Mouse (Mus musculus) erythroblast, adult 5-6 weeks (primary cell): ENCODE results near the gene Camta1. TPM values are rescaled to one million over a fixed set of nuclear protein-coding genes. Genes with fewer than 3 reads are reported as not detected.

Experiments used
- ATAC-seq: replicated peaks from 2 replicates; pipeline ENCODE4 v1.8.0; 2016; ENCODE audit warnings: moderate number of reproducible peaks, mild to moderate bottlenecking, moderate TSS enrichment, inconsistent platforms; ENCODE audit not compliant: poor library complexity, low FRiP score, severe bottlenecking
- total RNA-seq, 2 experiments: library from RNA; stranded (forward) in 1 of 2; stranded (reverse) in 1 of 2; fragments of 150-400 nt in 1 of 2; fragments of 200-764, 138-1000 nt in 1 of 2; gene quantifications; 2 replicates each; pipeline versions ENCODE4 v1.2.3 to v1.2.4; 2015 to 2017; ENCODE audit warnings: low replicate concordance in 2 of 2

The Camta1 gene
- total RNA-seq, 2 experiments from 2014 or later = 11.7 to 25.7 TPM

DNA sequence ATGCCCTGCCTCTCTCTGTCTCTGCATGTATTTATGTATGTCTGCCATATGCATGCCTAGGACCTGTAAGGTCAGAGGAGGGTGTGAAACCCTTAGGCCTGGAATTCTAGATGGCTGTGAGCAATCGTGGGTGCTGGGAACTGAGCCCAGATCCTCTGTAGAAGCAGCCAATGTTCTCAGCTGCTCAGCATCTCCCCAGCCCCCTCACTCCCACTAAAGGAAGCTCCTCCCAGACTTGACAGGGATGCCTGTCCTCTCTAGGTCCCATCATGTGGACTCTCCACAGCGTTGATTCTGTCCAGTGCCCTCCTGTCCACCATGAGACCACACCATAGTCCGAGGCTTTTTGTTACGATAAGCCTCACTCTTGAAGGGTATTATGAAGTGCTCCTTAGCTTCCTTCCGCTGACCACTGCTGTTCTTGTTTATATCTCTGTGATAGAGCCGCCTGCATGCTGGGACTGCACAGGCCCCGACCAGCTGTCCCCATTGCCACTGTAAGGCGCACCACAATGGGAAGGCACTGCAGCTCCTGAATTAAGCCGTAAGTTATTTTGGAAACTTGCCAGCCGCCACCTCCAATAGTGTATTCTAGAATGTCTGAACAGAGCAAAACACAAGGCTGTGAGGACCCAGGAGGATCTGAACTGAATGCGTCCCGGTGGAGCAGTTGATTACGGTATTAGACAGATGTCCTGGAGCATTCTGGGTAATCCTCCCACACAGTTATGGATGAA lies 905.1 kb downstream of the Camta1 start:
- no peak for ATAC-seq

DNA sequence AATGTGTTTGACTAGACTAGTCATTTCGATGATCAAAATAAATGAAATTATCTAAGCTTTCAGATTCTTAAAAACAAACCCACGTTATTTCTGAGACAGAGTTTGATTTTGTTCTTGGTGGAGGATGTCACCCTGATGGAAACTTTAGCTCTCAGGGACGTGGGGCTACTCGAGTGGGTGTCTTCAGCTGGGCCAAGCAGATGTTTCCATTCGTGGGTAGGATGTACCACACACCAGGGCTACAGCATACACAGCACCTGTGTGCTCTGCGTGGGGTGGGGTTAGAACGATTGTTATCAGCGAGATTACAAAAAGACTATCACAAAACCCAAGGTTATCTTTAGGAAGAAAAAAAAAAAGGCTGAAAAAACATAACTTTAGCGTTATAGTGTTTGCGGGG lies 910.7 kb downstream of the Camta1 start:
- no peak for ATAC-seq

DNA sequence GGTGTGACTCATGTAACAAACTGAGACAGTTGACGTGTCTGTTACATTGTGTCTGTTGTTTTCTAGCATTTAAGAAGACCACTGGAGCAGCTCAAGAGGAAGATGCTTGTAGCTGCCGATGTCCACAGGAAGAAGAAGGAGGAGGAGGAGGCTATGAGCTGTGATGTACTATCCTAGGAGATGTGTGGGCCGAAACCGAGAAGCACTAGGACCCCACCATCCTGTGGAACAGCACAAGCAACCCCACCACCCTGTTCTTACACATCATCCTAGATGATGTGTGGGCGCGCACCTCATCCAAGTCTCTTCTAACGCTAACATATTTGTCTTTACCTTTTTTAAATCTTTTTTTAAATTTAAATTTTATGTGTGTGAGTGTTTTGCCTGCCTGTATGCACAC lies 917.0 kb downstream of the Camta1 start:
- ATAC-seq = no peak

DNA sequence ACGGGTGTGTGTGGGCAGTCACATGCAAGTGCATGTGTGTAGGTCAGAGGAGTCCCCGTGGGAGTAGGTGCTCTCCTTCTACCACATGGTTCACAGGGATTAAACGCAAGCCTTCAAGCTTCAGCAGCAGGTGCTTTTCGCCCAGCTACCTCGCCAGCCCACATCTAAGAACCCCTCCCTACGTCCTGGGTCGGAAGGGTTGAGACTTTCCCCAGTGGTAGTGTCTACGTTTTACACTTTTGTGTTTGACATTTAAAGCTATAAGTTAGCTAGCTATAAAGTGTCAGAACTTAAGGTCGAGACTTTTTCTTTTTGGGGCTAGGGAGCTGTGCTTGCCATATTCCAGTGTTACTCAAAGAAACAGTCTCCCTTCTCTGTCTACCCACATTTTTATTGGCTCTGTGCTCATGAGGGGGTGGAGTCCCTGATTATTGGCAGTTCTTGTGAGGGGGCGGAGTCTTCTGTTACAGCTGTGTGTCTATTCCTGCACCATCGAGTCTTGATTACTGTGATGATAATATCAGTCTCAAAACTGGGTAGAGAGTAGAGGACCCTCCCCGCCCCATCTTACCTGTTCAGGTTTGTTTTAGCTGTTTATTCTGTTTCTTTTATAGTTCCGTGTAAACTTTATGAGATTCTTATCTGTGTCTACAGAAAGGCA lies 921.6 kb downstream of the Camta1 start:
- ATAC-seq = no peak

DNA sequence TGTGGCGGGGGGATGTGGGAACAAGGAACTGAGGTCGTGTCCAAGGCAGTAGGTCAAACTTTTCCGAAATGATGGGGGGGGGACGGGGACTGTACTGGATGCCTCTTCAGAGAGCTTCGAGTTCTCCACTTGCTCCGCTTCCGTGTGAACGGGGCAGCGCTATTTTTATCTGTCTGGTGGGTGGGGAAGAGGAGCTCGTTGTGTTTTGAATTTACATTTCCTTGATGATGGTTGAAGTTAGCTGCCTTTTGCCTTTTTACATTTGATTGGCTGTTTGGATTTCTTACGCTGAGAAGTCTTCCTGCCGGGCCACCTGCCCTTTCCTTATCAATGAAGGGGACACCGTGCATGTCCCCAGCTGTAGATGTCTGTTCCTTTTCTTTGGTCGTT lies 923.6 kb downstream of the Camta1 start:
- ATAC-seq = no peak

DNA sequence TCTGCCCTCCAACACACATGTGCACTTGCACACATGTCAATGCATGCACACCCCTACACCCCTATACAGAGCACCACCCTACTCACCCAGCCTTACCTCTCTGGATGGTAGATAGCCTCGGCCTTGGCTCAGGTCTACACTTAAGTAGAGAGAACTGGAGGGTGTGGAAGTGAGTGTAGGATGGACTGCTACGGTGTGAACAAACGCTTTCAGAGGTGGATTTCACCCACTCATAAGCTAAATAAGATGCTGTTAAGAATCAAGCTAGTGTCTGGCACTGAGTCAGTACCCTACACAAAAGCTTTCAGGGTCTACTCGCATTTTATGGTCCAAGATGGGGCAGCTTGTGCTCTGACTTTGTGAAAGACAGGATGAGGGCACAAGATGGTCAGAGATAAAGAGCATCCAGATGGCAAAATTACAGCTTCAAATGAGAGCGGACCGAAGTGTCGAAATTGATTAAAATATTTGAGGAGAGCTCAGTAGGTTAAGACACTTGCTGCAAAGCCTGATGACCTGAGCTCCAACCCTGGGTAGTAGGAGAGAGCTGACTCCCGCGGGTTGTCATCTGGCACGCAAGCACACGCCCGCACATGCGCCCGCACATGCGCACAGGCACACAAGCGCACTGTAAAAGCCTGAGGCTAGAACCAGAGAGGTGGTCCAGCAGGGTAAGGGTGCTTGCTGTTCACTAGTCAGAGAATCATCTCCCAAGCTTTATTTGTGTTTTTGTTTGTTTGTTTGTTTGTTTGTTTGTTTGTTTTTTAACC lies 924.2 kb downstream of the Camta1 start:
- no peak for ATAC-seq

DNA sequence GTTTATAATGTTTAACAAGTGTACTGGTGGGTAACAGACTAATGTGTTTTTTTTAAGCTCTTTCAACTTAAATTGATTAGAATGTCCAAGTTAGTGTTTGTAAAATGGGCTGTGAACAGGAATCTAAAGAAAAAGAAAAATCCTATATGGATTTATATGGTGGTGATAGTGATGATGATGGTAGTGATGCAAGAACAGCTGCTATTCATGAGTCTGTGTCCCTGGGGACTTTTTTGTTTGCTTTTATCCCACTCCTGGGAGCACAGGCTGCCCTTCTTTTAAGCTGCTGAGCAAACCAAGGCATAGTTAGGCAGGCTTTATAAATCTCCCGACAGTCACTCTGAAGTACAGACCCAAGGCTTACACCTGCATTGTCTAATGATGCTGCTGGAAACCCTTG lies 928.2 kb downstream of the Camta1 start:
- ATAC-seq = no peak

DNA sequence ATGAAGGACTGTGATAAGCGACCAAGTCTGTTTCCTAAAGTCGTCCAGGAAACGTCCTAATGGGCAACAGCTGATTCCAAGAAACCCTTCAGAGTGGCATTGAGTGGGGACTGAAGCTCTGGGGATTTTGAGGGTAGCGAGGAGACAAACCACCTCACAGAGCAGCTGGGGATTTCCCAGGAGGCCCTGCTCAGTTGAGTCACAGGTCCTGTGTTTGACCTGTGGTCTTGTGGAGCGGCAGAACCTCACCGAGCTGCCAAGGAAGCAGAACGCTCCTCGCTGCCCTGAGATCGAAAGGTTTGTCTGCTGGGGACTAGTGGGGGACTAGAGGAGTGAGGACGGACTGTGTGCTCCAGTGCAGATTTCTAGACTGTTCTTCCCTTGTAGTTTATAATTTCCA lies 933.9 kb downstream of the Camta1 start:
- ATAC-seq = no peak

DNA sequence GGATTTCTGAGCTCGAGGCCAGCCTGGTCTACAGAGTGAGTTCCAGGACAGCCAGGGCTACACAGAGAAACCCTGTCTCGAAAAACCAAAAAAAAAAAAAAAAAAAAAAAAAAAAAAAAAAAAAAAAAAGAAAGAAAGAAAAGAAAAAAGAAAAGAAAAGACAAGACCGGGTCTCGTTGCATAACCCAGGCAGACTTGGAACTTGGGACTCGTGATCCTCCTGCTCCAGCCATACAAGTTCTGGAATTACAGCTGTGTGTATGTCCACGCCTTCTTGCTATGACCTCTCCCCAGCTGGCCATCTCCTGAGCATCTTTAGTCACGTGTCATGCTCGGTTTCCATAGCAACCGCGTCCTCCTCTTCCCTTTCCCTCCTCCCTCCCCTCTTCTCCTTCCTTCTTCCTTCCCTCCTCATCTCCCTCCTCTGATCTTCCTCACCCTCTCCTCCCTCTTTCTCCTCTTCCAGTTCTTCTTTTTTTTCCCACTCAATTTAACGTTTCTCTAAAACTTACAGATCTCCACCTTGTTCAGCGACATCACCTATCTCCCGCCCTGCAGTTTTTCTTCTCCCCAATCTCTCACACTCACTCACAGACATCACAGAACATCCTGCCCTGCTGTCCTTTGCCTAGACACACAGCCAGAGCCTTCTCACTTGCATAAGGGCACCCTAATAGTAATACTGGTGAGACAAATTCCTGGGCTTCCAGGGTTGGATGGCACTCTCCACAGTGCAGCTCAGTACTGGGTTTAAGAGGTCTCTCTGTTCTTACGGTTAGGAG lies 934.6 kb downstream of the Camta1 start:
- no peak for ATAC-seq

DNA sequence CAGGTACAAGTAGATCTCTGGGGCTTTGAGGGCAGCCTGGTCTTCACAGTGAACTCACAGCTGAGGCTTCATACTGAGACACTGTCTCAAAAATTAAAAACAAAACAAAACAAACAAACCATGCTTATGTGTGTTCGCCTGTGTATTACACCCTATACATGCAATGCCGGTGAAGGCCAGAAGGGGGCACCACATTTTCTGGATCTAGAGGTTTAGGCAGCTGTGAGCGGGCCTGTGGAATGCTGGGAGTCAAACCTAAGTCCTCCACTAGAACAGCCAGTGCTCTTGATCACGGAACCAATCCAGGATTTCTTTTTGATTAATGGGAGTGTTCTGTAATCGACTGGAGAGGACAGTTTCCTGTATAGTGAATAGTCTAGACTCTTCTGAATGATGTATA lies 935.8 kb downstream of the Camta1 start:
- ATAC-seq = peak; percentile 60

DNA sequence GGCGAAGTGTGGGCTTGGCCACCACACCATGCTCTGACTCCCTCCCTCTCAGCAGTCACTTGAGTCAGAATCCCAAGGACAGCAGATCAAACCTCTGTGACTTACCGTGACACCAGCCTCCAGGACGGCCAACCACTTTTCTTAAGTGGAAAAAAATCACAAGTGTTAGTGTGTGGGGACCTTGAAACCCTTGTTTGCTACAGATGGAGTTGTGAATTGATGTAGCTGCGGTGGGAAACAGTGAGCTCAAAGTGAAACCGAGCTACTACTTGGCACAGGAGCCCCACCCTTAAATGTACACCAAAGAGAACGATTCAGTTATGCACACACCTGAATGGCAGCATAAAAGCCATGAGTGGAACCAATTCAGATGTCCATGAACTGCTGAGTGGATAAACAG lies 936.7 kb downstream of the Camta1 start:
- ATAC-seq = no peak

DNA sequence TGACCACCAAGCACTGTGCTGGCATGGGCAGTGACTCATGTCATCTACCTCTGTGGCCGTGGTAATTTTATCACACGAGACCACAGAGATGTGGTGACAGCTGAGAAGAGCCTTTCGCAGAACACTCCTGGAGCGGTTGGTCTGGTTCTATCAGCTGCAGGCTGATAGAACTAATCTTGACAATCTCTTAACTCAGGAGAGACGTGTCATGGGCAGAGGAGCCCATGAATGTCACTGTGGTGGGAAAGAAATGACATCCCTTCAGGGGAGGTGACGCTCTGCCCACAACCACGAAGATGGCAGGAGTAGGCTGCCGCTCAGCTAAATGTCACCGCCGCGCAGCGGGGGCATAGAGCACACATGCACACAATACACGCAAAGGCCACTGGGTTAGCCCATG lies 937.4 kb downstream of the Camta1 start:
- no peak for ATAC-seq

DNA sequence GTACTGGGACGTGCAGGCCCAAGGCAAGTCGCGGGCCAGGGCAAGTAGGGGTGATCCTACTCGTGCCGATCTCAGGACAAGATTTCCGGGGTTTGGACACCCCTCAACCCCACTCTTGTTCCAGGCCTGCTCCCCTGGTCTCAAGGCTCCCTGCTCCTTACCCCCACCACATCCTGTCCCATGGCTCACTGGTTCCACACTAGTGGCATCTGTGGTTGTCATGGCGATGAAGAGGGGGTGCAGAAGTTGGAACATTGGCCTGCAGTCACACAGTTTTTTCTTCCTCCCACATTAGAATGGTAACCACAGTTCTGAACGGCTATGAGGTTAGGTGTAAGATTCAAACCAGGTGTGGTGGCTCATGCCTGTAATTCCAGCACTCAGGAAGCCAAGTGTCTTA lies 940.5 kb downstream of the Camta1 start:
- ATAC-seq = no peak

DNA sequence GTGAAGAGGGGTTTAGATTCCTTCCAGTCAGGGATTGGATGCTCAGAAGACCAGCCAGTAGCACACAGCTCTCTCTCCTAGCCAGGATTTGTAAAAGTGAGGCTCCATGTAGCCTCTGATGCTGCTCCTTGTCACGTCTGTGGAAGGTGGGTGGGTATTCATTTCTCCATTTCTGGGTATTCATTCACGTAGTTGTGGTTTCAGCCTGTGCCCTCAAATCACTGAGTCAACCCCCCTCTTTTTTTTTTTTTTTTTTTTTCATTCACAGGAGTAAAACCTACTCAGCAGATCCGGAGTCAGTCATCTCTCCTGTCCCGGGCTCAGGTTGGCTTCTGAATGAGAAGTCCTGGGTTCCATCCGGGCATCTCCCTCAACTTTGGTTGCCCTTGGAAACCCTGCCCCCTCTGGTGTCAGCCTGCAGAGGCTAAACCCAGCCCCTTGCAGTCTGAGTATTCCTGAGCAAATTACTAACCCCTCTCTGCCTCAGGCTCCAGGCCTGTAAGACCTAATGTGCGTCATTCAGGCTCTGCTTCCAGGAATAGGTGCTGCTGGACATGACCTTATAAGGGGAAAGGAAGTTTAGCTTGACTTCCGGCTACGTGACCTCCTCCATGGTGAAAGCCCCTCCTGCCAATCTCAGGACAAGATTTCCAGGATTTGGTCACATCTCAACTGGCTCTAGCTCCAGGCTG lies 944.2 kb downstream of the Camta1 start:
- no peak for ATAC-seq

DNA sequence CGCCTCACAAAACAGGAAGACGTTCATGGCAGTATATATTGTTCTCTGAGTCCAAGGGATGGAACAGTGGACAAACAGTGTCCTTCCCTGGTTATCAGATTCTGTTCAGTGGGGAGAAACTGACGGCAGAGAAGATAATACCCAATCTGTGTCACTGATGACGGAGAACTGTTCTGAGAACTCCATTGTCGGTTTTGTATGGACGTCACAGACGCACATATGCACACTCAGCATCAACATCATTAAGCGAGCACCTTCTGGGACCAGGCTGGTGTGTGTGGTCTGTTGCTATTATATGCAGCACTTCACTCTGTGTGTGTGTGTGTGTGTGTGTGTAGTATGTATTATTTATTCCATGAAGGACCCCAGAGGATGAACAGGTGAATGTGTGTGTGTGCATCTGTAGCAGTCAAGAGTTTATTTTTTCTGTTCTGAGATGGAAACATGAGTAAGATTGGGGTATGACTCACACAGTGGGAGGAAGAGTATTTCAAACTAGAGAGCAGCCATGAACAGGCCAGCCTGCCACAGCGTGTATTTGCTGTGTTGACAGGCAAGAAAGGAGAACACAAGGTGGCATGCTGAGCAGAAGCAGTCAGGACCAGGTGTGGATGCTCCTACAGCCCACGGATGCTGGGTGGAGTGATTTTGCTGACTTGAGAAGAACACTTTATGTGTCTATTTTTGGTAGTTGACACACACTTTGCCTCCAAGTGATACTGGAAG lies 946.3 kb downstream of the Camta1 start:
- no peak for ATAC-seq

DNA sequence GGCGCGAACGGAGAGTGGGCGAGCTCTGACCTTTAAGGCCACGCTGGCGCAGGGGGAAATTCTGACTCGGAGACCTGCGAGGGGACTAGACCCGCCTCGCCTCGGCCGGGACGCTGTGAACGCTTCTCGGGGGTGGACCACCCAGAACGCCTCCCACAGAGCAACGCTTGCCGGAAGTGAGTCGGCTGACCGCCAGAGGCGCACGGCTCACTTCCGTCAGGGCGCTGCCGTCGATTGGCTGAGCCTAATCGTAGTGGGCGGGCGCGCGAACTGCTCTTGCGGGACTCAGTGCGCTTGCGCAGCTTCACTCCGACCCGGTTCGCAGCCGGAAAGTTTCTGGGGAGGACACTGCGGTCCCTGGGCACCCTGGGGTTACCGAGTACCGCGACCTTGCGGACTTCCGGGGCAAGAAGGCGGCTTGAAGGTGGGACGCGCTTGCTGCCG lies 947.4 kb downstream of the Camta1 start, which contains the start of the genes Park7 and Tnfrsf9:
Park7 (minus strand) TSS at position 148 of the 444 bp plus-strand sequence.
Tnfrsf9 (plus strand) TSS at position 273 of the 444 bp plus-strand sequence.
- peak; percentile 91 for ATAC-seq

DNA sequence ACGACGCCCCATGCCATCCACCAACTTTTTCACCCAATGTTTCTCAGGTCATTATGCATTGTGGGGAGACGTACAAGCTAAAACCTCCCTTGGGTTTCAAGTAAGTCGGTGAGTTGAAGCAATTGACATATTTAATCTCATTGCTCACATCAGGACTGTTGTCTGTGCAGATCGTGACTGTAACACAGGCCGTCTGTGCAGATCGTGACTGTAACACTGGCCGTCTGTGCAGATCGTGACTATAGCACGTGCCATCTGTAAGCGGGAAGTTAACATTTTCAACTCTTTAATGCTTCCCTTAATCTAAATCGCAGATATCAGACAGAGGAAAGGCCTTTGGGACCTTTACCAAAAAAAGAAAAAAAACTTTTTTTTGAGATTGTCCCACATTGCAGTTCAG lies 947.9 kb downstream of the Camta1 start:
- ATAC-seq = no peak

DNA sequence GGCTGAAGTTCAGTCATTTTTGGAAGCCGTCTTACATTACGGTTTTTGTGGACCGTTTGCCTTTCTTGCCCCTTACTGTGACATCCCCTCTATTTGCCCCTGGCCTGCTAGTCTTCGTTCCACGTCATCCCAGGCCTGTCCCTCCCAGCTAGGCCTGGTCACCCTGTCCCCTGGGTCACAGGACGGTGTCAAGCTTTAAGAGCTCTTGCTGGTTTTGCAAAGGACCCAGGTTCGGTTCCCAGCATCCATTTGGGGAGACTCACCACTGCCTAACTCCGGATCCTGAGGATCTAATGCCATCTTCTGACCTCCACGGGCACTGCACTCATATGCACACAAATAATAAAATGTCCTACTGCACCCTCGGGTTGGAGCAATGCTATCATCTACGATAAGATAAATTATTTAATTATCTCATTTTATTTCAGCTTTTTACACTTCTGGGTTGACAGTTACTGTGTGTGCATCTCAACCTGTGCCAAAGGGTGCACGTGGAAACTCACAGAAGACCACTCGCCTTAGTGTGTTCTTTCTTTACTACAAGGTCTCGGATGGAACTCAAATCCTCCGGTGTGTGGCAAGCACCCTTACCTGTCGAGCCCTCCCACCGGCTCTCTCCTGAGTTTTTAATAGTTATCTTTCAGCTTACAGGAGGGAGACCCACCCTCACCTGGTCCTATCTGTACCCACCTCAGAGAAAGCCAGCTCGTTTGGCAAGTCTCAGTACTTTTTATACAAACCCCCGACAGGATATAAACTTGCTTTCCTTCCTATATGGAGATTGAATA lies 951.3 kb downstream of the Camta1 start:
- no peak for ATAC-seq
